Comparison of ENCODE assay signal across 9 mouse cellular contexts in genomic region chr14:72389696-72390095, GRCm38 (mm10).
A peak's percentile ranks its signal among the peaks of the same experiment; 100 is the strongest.
DNase-seq lines count a peak whose midpoint lies in the region; ATAC-seq lines count a peak whose summit lies in the region.
"Had no signal": no experiment of that assay in that cellular context is flagged by ENCODE, and none has a peak within 500 bp of the region (broad histone marks: within the 10 kb centered on the region; RNA-seq: fewer than 3 reads in every experiment).

No protein-coding gene starts in this region.

- DNase-seq in layer of hippocampus, postnatal 10 days (ENCODE audit: low spot score in 2 of 2) = peak; percentile 44 to 52
- DNase-seq in layer of hippocampus, adult 8-10 months (ENCODE audit: low spot score in 2 of 2) = no peak
- peak; percentile 17 for DNase-seq in cerebellum, adult 11 months
- DNase-seq in gastrocnemius, adult 8-10 months (ENCODE audit: low spot score in 2 of 2) = peak; percentile 15 to 56
- no peak for DNase-seq in left cerebral cortex, adult 11 months (ENCODE audit: low spot score)

- no peak overlapping the region for H3K4me2 ChIP-seq in kidney, embryonic 16.5 days (replicated peaks; ENCODE audit: low read depth, low read length)
- H3K4me2 ChIP-seq in neural tube, embryonic 14.5 days (ENCODE audit: low read depth, low read length) = no peak overlapping the region

- no peaks in the 10 kb centered on the region for H3K27me3 ChIP-seq in kidney, embryonic 16.5 days (ENCODE audit: insufficient read depth, low read length)
- H3K27me3 ChIP-seq in neural tube, embryonic 14.5 days (ENCODE audit: control insufficient read depth, insufficient read depth, low read length) = no peaks in the 10 kb centered on the region

- 0 out of 2 replicates have a peak overlapping the region, but pooled peaks have one; percentile 24 for H3K27ac ChIP-seq in kidney, embryonic 16.5 days (ENCODE audit: low read length)
- no peak overlapping the region for H3K27ac ChIP-seq in neural tube, embryonic 14.5 days (ENCODE audit: low read depth, low read length)

- no peak overlapping the region for H3K4me3 ChIP-seq in kidney, embryonic 16.5 days (ENCODE audit: low read length)
- no peak overlapping the region for H3K4me3 ChIP-seq in neural tube, embryonic 14.5 days (ENCODE audit: low read depth, low read length)
- H3K4me3 ChIP-seq: erythroblast, embryonic 14.5 days had no signal

- H3K4me1 ChIP-seq in kidney, embryonic 16.5 days (ENCODE audit: insufficient read depth, low read length) = peaks cover 9% of the 10 kb centered on the region; the same call in 1 of the 2 replicates
- no peaks in the 10 kb centered on the region for H3K4me1 ChIP-seq in neural tube, embryonic 14.5 days (ENCODE audit: control insufficient read depth, insufficient read depth, low read length)

- H3K9ac ChIP-seq in kidney, embryonic 16.5 days (replicated peaks; ENCODE audit: low read length) = no peak overlapping the region
- no peak overlapping the region for H3K9ac ChIP-seq in neural tube, embryonic 14.5 days (replicated peaks; ENCODE audit: low read depth, low read length)

- peak; percentile 86 for ATAC-seq in kidney, embryonic 16.5 days (ENCODE audit: low FRiP score, low TSS enrichment)
- ATAC-seq in neural tube, embryonic 14.5 days (ENCODE audit: low read depth) = peak; percentile 49; the same call in 1 of the 2 replicates
- no peak for ATAC-seq in megakaryocyte, adult 5-6 weeks (ENCODE audit: poor library complexity, severe bottlenecking)

- no peaks in the 10 kb centered on the region for H3K36me3 ChIP-seq in kidney, embryonic 16.5 days (ENCODE audit: insufficient read depth, low read length)
- no peaks in the 10 kb centered on the region for H3K36me3 ChIP-seq in neural tube, embryonic 14.5 days (ENCODE audit: control insufficient read depth, insufficient read depth, low read length)

- H3K9me3 ChIP-seq in kidney, embryonic 16.5 days (ENCODE audit: low read length) = no peaks in the 10 kb centered on the region
- H3K9me3 ChIP-seq in neural tube, embryonic 14.5 days (ENCODE audit: control insufficient read depth, low read length) = no peaks in the 10 kb centered on the region

- 39% methylated on average over 1 of the region's 1 CpGs for WGBS in kidney, embryonic 16.5 days
- WGBS in neural tube, embryonic 14.5 days = 52% methylated on average over 1 of the region's 1 CpGs

Comparison
In these comparisons a context has a peak if more than half of its experiments do, and no peak if none do; other contexts are left out.
1. DNase-seq: peak in layer of hippocampus, postnatal 10 days (2 of 2), cerebellum, adult 11 months (single experiment) and gastrocnemius, adult 8-10 months (2 of 2); none in layer of hippocampus, adult 8-10 months (0 of 2) and left cerebral cortex, adult 11 months (single experiment).